Mouse (Mus musculus) spleen, adult 2 months (tissue): ENCODE data around the gene Aes.

Experiments
- CTCF ChIP-seq: fragments of 200-500 bp; IDR thresholded peaks from 2 replicates; pipeline ENCODE4 v1.5.1; 2011; ENCODE audit warnings: mild to moderate bottlenecking, inconsistent platforms; ENCODE audit not compliant: insufficient read depth, insufficient read length, insufficient replicate concordance; ENCODE audit errors: extremely low read depth
- POLR2A ChIP-seq: fragments of 200-500 bp; IDR thresholded peaks from 2 replicates; pipeline ENCODE4 v1.6.1; 2011; ENCODE audit warnings: low read depth, low read length, inconsistent platforms

- TF ChIP-seq CTCF (no peak), POLR2A (no peak)
Measured at GRCm38 (mm10) chr10:81565257-81566228, 6.3 kb downstream of the Aes start.
